ENCODE assay signal across 14 mouse cellular contexts in the genomic region with DNA sequence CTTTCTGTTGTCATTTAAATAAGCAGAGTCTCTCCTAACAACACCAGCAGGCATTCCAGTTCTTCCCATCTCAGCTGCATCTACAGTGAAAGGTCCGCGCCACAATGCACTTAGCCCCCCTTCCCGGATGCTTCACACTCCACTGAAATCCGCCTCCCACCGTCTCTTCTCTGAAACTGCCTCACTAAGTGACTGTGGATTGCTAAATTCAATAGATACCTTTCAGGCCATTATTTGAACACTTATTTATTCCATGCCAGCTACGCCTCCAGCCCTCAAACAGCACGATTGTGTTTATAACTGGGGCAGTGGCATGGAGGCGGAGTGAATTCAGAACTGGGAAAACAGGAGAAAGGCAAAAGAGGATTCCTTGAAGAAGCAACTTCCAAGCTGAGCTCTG. TPM values are rescaled to one million over a fixed set of nuclear protein-coding genes. Genes with fewer than 3 reads are reported as not detected.
DNase-seq lines count a peak whose midpoint lies in the region; ATAC-seq and TF ChIP-seq lines count a peak whose summit lies in the region.
"Had no signal": no experiment of that assay in that cellular context is flagged by ENCODE, and none has a peak within 500 bp of the region (broad histone marks: within the 10 kb centered on the region; RNA-seq: fewer than 3 reads in every experiment).

No protein-coding gene starts in this region.

- peak overlapping the region; percentile 55 for H3K27ac ChIP-seq in ES-Bruce4 (ENCODE audit: insufficient read depth, low read length)
- H3K27ac ChIP-seq in forebrain, embryonic 15.5 days (replicated peaks) = peak overlapping the region; percentile 24; the same call in 1 of the 2 replicates
- H3K27ac ChIP-seq in midbrain, embryonic 11.5 days (ENCODE audit: low read depth, low read length) = peak overlapping the region; percentile 32
- H3K27ac ChIP-seq: heart, embryonic 15.5 days; stomach, postnatal 0 days had no signal

- WGBS in forebrain, embryonic 15.5 days = 6% methylated on average over 8 of the region's 8 CpGs
- WGBS in midbrain, embryonic 11.5 days = 52% methylated on average over 8 of the region's 8 CpGs

- ATAC-seq in frontal cortex, adult (ENCODE audit: low TSS enrichment) = peak; percentile 55
- ATAC-seq in forebrain, embryonic 15.5 days (replicated peaks) = peak; percentile 69; the same call in 1 of the 2 replicates
- ATAC-seq in midbrain, embryonic 11.5 days (ENCODE audit: low FRiP score) = peak; percentile 78

- H3K4me3 ChIP-seq in ES-Bruce4 (ENCODE audit: low read depth, low read length) = no peak overlapping the region
- no peak overlapping the region for H3K4me3 ChIP-seq in forebrain, embryonic 15.5 days
- no peak overlapping the region for H3K4me3 ChIP-seq in midbrain, embryonic 11.5 days (ENCODE audit: low read depth, low read length)
- H3K4me3 ChIP-seq: heart, embryonic 15.5 days had no signal

- TF ChIP-seq EP300 in ES-Bruce4 (IDR thresholded peaks at IDR 0.05; ENCODE audit: insufficient read depth, low read depth, low read length) = no peak

- TF ChIP-seq CTCF in ES-Bruce4 (IDR thresholded peaks at IDR 0.05; ENCODE audit: low read depth, low read length) = no peak

- no peaks in the 10 kb centered on the region for H3K9me3 ChIP-seq in ES-Bruce4 (replicated peaks; ENCODE audit: control insufficient read depth, insufficient read depth, low read length, poor library complexity, severe bottlenecking)
- H3K9me3 ChIP-seq in forebrain, embryonic 15.5 days = no peaks in the 10 kb centered on the region
- H3K9me3 ChIP-seq in midbrain, embryonic 11.5 days (ENCODE audit: control insufficient read depth, low read length) = no peaks in the 10 kb centered on the region
- H3K9me3 ChIP-seq: heart, embryonic 15.5 days had no signal

- intact Hi-C loops in gastrocnemius, postnatal 14 days (cut with DNase I; ENCODE audit: low total_unique reads) = no loop called here

- no peaks in the 10 kb centered on the region for H3K27me3 ChIP-seq in ES-Bruce4 (ENCODE audit: control insufficient read depth, insufficient read depth, low read length, poor library complexity, severe bottlenecking)
- H3K27me3 ChIP-seq in forebrain, embryonic 15.5 days = no peaks in the 10 kb centered on the region
- no peaks in the 10 kb centered on the region for H3K27me3 ChIP-seq in midbrain, embryonic 11.5 days (ENCODE audit: control insufficient read depth, insufficient read depth, low read length)
- H3K27me3 ChIP-seq: heart, embryonic 15.5 days had no signal

- no peak overlapping the region for H3K4me2 ChIP-seq in forebrain, embryonic 15.5 days (replicated peaks)
- H3K4me2 ChIP-seq in midbrain, embryonic 11.5 days = no peak overlapping the region
- H3K4me2 ChIP-seq: heart, embryonic 15.5 days had no signal

- peaks cover 4% of the 10 kb centered on the region for H3K4me1 ChIP-seq in ES-Bruce4 (ENCODE audit: control insufficient read depth, insufficient read depth, low read length)
- H3K4me1 ChIP-seq in forebrain, embryonic 15.5 days = peaks cover 14% of the 10 kb centered on the region
- H3K4me1 ChIP-seq in midbrain, embryonic 11.5 days (ENCODE audit: control insufficient read depth, insufficient read depth, low read length) = peaks cover 7% of the 10 kb centered on the region; the same call in 1 of the 2 replicates

- TF ChIP-seq POLR2A in ES-Bruce4 (IDR thresholded peaks at IDR 0.05; ENCODE audit: insufficient read depth, low read length) = no peak

- no peak overlapping the region for H3K9ac ChIP-seq in ES-Bruce4 (ENCODE audit: low read depth, poor library complexity, severe bottlenecking)
- H3K9ac ChIP-seq in forebrain, embryonic 15.5 days (replicated peaks) = no peak overlapping the region
- H3K9ac ChIP-seq in midbrain, embryonic 11.5 days (ENCODE audit: low read length) = no peak overlapping the region
- H3K9ac ChIP-seq: heart, embryonic 15.5 days had no signal

- 0 out of 2 replicates have a peak, but pooled peaks cover 2% of the 10 kb centered on the region for H3K36me3 ChIP-seq in ES-Bruce4 (ENCODE audit: control insufficient read depth, insufficient read depth, low read length, poor library complexity, severe bottlenecking)
- no peaks in the 10 kb centered on the region for H3K36me3 ChIP-seq in forebrain, embryonic 15.5 days
- no peaks in the 10 kb centered on the region for H3K36me3 ChIP-seq in midbrain, embryonic 11.5 days (ENCODE audit: control insufficient read depth, insufficient read depth, low read length)
- H3K36me3 ChIP-seq: heart, embryonic 15.5 days had no signal

- no peak for DNase-seq in frontal cortex, postnatal 14 days (ENCODE audit: low spot score in 2 of 2)
- DNase-seq in midbrain, embryonic 11.5 days (ENCODE audit: low spot score, missing footprints) = peak; percentile 85
- DNase-seq in adrenal gland, adult (ENCODE audit: inconsistent age in 2 of 2, low spot score in 1 of 2) = no peak
- DNase-seq in spleen, postnatal 10 days (ENCODE audit: low spot score in 2 of 2) = no peak
- no peak for DNase-seq in gastrocnemius, postnatal 14 days
- DNase-seq: gastrocnemius, postnatal 25 days; kidney, adult 11 months; right cerebral cortex, postnatal 25 days; thymus, postnatal 4 days had no signal

RNA-seq across cellular contexts. Expression of a gene that starts 12.4 kb away (rescaled TPM):
- polyA plus RNA-seq in ES-Bruce4 (2011; ENCODE audit: insufficient read depth, insufficient read length, low read depth, missing spikeins) = 186 and 190 TPM in 2 replicates
- polyA plus RNA-seq in forebrain, embryonic 15.5 days (2015; fragmentation: Nextera tagmentation; extraction: Ambion mirVana) = 98.1 and 103 TPM in 2 replicates
- 62.6 and 63.4 TPM in 2 replicates for polyA plus RNA-seq in midbrain, embryonic 11.5 days (2014; fragmentation: Nextera tagmentation; extraction: Ambion mirVana)
- total RNA-seq in gastrocnemius, postnatal 14 days (2021) = 10 to 100 TPM; 13.2 to 13.6 TPM

RNA-seq across cellular contexts. Expression of a gene that starts 55.6 kb away (rescaled TPM):
- polyA plus RNA-seq in ES-Bruce4 (2011; ENCODE audit: insufficient read depth, insufficient read length, low read depth, missing spikeins) = 20.4 and 21.4 TPM in 2 replicates
- 39.8 and 41.6 TPM in 2 replicates for polyA plus RNA-seq in forebrain, embryonic 15.5 days (2015; fragmentation: Nextera tagmentation; extraction: Ambion mirVana)
- 51.9 and 54.3 TPM in 2 replicates for polyA plus RNA-seq in midbrain, embryonic 11.5 days (2014; fragmentation: Nextera tagmentation; extraction: Ambion mirVana)
- total RNA-seq in gastrocnemius, postnatal 14 days (2021) = 10 to 100 TPM; 16.5 to 17.2 TPM
